Comparison of ENCODE assay signal across 26 mouse cellular contexts in the genomic region with DNA sequence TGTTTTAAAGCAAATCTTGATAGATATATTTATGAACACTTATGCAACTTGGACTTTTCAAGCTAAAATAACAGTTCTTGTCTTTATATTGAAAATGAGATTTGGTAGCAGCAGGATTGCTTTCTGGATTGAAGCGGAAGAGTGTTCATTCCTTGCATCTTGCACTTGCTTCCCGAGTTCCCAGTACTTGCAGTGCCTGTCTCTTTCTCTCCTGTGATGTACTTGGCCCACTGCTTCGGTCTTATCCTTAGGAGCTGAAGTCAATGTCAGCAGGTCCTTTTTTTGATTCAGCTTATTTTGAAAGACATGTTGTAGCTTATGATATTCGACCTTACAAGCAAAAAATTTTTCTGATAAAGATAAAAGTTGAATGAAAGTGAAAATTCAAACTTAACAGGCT. TPM values are rescaled to one million over a fixed set of nuclear protein-coding genes. Genes with fewer than 3 reads are reported as not detected.
DNase-seq lines count a peak whose midpoint lies in the region; ATAC-seq and TF ChIP-seq lines count a peak whose summit lies in the region.
"Had no signal": no experiment of that assay in that cellular context is flagged by ENCODE, and none has a peak within 500 bp of the region (broad histone marks: within the 10 kb centered on the region; RNA-seq: fewer than 3 reads in every experiment).

No protein-coding gene starts in this region.

- H3K9me3 ChIP-seq in forebrain, embryonic 15.5 days = no peaks in the 10 kb centered on the region
- H3K9me3 ChIP-seq in forebrain, embryonic 16.5 days (ENCODE audit: control insufficient read depth, low read length) = no peaks in the 10 kb centered on the region
- no peaks in the 10 kb centered on the region for H3K9me3 ChIP-seq in heart, embryonic 13.5 days
- H3K9me3 ChIP-seq in kidney, embryonic 16.5 days (ENCODE audit: low read length) = no peaks in the 10 kb centered on the region
- H3K9me3 ChIP-seq: embryonic facial prominence, embryonic 13.5 days; hindbrain, embryonic 10.5 days; midbrain, embryonic 15.5 days; neural tube, embryonic 12.5 days had no signal

- H3K27ac ChIP-seq in cerebellum, adult 2 months (ENCODE audit: insufficient read depth, low read length) = peak overlapping the region; percentile 71
- peak overlapping the region; percentile 52 for H3K27ac ChIP-seq in forebrain, embryonic 15.5 days (replicated peaks)
- H3K27ac ChIP-seq in forebrain, embryonic 16.5 days (ENCODE audit: low read length) = no peak overlapping the region
- peak overlapping the region; percentile 56 for H3K27ac ChIP-seq in heart, embryonic 13.5 days (replicated peaks)
- no peak overlapping the region for H3K27ac ChIP-seq in kidney, embryonic 16.5 days (ENCODE audit: low read length)
- H3K27ac ChIP-seq: embryonic facial prominence, embryonic 13.5 days; hindbrain, embryonic 10.5 days; midbrain, embryonic 15.5 days; neural tube, embryonic 12.5 days had no signal

- H3K4me1 ChIP-seq in cerebellum, adult 2 months (ENCODE audit: control insufficient read depth, insufficient read depth, low read length) = peaks cover 4% of the 10 kb centered on the region; the same call in 1 of the 2 replicates
- 0 out of 2 replicates have a peak, but pooled peaks cover 2% of the 10 kb centered on the region for H3K4me1 ChIP-seq in forebrain, embryonic 15.5 days
- H3K4me1 ChIP-seq in forebrain, embryonic 16.5 days (replicated peaks; ENCODE audit: control insufficient read depth, insufficient read depth, low read length) = 0 out of 2 replicates have a peak, but pooled peaks cover 2% of the 10 kb centered on the region
- H3K4me1 ChIP-seq in heart, embryonic 13.5 days = peaks cover 9% of the 10 kb centered on the region; the same call in 1 of the 2 replicates
- no peaks in the 10 kb centered on the region for H3K4me1 ChIP-seq in kidney, embryonic 16.5 days (ENCODE audit: insufficient read depth, low read length)
- H3K4me1 ChIP-seq: embryonic facial prominence, embryonic 13.5 days; hindbrain, embryonic 10.5 days; midbrain, embryonic 15.5 days; neural tube, embryonic 12.5 days had no signal

- 17% methylated on average over 4 of the region's 4 CpGs for WGBS in cerebellum, adult 2 months
- 69% methylated on average over 4 of the region's 4 CpGs for WGBS in forebrain, embryonic 15.5 days
- WGBS in forebrain, embryonic 16.5 days = 67% methylated on average over 4 of the region's 4 CpGs
- 52% methylated on average over 4 of the region's 4 CpGs for WGBS in heart, embryonic 13.5 days
- 71% methylated on average over 4 of the region's 4 CpGs for WGBS in kidney, embryonic 16.5 days

- no peak for TF ChIP-seq CTCF in cerebellum, adult 2 months (IDR thresholded peaks at IDR 0.05; ENCODE audit: borderline replicate concordance, insufficient read depth, low read depth, low read length)

- no peak for ATAC-seq in forebrain, embryonic 15.5 days (replicated peaks)
- no peak for ATAC-seq in forebrain, embryonic 16.5 days
- no peak for ATAC-seq in heart, embryonic 13.5 days (ENCODE audit: extremely low read depth, insufficient number of reproducible peaks, low FRiP score, low TSS enrichment)
- ATAC-seq in kidney, embryonic 16.5 days (ENCODE audit: low FRiP score, low TSS enrichment) = no peak
- ATAC-seq: intestine, postnatal 0 days; midbrain, embryonic 15.5 days had no signal

- no peaks in the 10 kb centered on the region for H3K27me3 ChIP-seq in cerebellum, adult 2 months (ENCODE audit: control insufficient read depth, insufficient read depth, low read length)
- no peaks in the 10 kb centered on the region for H3K27me3 ChIP-seq in forebrain, embryonic 15.5 days
- no peaks in the 10 kb centered on the region for H3K27me3 ChIP-seq in forebrain, embryonic 16.5 days (replicated peaks; ENCODE audit: control insufficient read depth, insufficient read depth, low read length)
- no peaks in the 10 kb centered on the region for H3K27me3 ChIP-seq in heart, embryonic 13.5 days (replicated peaks)
- no peaks in the 10 kb centered on the region for H3K27me3 ChIP-seq in kidney, embryonic 16.5 days (ENCODE audit: insufficient read depth, low read length)
- H3K27me3 ChIP-seq: embryonic facial prominence, embryonic 13.5 days; midbrain, embryonic 15.5 days; neural tube, embryonic 12.5 days had no signal

- H3K36me3 ChIP-seq in forebrain, embryonic 15.5 days = no peaks in the 10 kb centered on the region
- H3K36me3 ChIP-seq in forebrain, embryonic 16.5 days (ENCODE audit: control insufficient read depth, insufficient read depth) = no peaks in the 10 kb centered on the region
- H3K36me3 ChIP-seq in heart, embryonic 13.5 days = no peaks in the 10 kb centered on the region
- H3K36me3 ChIP-seq in kidney, embryonic 16.5 days (ENCODE audit: insufficient read depth, low read length) = no peaks in the 10 kb centered on the region
- H3K36me3 ChIP-seq: embryonic facial prominence, embryonic 13.5 days; hindbrain, embryonic 10.5 days; midbrain, embryonic 15.5 days; neural tube, embryonic 12.5 days had no signal

- DNase-seq in cerebellum, adult 2 months = peak in 1 of 2 experiments; percentile 46
- DNase-seq in cerebellum, adult 11-12 months = no peak
- DNase-seq in heart, adult 9 months (ENCODE audit: low spot score in 2 of 2) = no peak
- peak; percentile 54 for DNase-seq in brain, adult 2 months (ENCODE audit: low read depth, low spot score)
- DNase-seq: adrenal gland, postnatal 10 days; embryo, embryonic 11 days; gastrocnemius, postnatal 10 days; kidney, postnatal 36 days; lung, postnatal 4 days; retina, postnatal 1 day; right cerebral cortex, postnatal 25 days had no signal

- no peak overlapping the region for H3K4me3 ChIP-seq in cerebellum, adult 2 months (replicated peaks; ENCODE audit: insufficient read depth, low read depth, low read length)
- no peak overlapping the region for H3K4me3 ChIP-seq in forebrain, embryonic 15.5 days
- H3K4me3 ChIP-seq in forebrain, embryonic 16.5 days (replicated peaks; ENCODE audit: low read length) = no peak overlapping the region
- no peak overlapping the region for H3K4me3 ChIP-seq in heart, embryonic 13.5 days
- H3K4me3 ChIP-seq in kidney, embryonic 16.5 days (ENCODE audit: low read length) = no peak overlapping the region
- H3K4me3 ChIP-seq: embryonic facial prominence, embryonic 13.5 days; erythroblast, embryonic 14.5 days; hindbrain, embryonic 10.5 days; midbrain, embryonic 15.5 days; neural tube, embryonic 12.5 days had no signal

- no peak overlapping the region for H3K9ac ChIP-seq in forebrain, embryonic 15.5 days (replicated peaks)
- no peak overlapping the region for H3K9ac ChIP-seq in forebrain, embryonic 16.5 days (replicated peaks; ENCODE audit: low read depth, low read length)
- H3K9ac ChIP-seq in heart, embryonic 13.5 days = no peak overlapping the region
- no peak overlapping the region for H3K9ac ChIP-seq in kidney, embryonic 16.5 days (replicated peaks; ENCODE audit: low read length)
- H3K9ac ChIP-seq: embryonic facial prominence, embryonic 13.5 days; midbrain, embryonic 15.5 days; neural tube, embryonic 12.5 days had no signal

- H3K4me2 ChIP-seq in forebrain, embryonic 15.5 days (replicated peaks) = no peak overlapping the region
- no peak overlapping the region for H3K4me2 ChIP-seq in forebrain, embryonic 16.5 days (ENCODE audit: low read length)
- H3K4me2 ChIP-seq in heart, embryonic 13.5 days = no peak overlapping the region
- H3K4me2 ChIP-seq in kidney, embryonic 16.5 days (replicated peaks; ENCODE audit: low read depth, low read length) = no peak overlapping the region
- H3K4me2 ChIP-seq: embryonic facial prominence, embryonic 13.5 days; midbrain, embryonic 15.5 days; neural tube, embryonic 12.5 days had no signal

- TF ChIP-seq POLR2A in cerebellum, adult 2 months (IDR thresholded peaks at IDR 0.05; ENCODE audit: borderline replicate concordance, insufficient read depth, low read length) = no peak

RNA-seq across cellular contexts. Expression of a gene that starts 43.7 kb away (rescaled TPM):
- 57.5 and 57.7 TPM in 2 replicates for polyA plus RNA-seq in cerebellum, adult 2 months (2012; rRNA removed)
- polyA plus RNA-seq in forebrain, embryonic 15.5 days (2015; fragmentation: Nextera tagmentation; extraction: Ambion mirVana) = 4.6 and 5.1 TPM in 2 replicates
- 6.9 and 7.5 TPM in 2 replicates for polyA plus RNA-seq in forebrain, embryonic 16.5 days (2015; fragmentation: Nextera tagmentation; extraction: Ambion mirVana)
- 4.9 and 5.1 TPM in 2 replicates for polyA plus RNA-seq in heart, embryonic 13.5 days (2015; fragmentation: Nextera tagmentation; extraction: Ambion mirVana)
- 0.06 TPM in 2 replicates for polyA plus RNA-seq in kidney, embryonic 16.5 days (2015; fragmentation: Nextera tagmentation; extraction: Ambion mirVana)
- polyA plus RNA-seq: kidney, embryonic 14.5 days; liver, adult 2 months; liver, embryonic 16.5 days; testis, adult 2 months; urinary bladder, adult 2 months had no signal

Comparison
In these comparisons a context has a peak if more than half of its experiments do, and no peak if none do; other contexts are left out.
1. H3K27ac ChIP-seq: peak in cerebellum, adult 2 months (single experiment), forebrain, embryonic 15.5 days (single experiment) and heart, embryonic 13.5 days (single experiment); none in forebrain, embryonic 16.5 days (single experiment) and kidney, embryonic 16.5 days (single experiment).